Mouse (Mus musculus) forebrain, embryonic 12.5 days (tissue): ENCODE measurements at regions not wholly inside any gene's neighbourhood (a gene's known extent, or its start where the extent isn't known, plus 50 kb on each side); places are given as distances from the start of the nearest gene placed in this dataset.

Source experiments
- ATAC-seq: fragments of 200-750 bp; cut with Nextera tagmentation; 2 replicates; pipeline ENCODE4 v1.8.0; 2017; ENCODE audit warnings: moderate TSS enrichment; ENCODE audit not compliant: low FRiP score
- H3K27ac ChIP-seq: fragments of 300-500 bp; sonication (generic); 2 replicates; pipeline ENCODE4 v1.5.1; 2016; ENCODE audit warnings: mild to moderate bottlenecking
- H3K27me3 ChIP-seq: fragments of 300-500 bp; sonication (generic); 2 replicates; pipeline ENCODE4 v1.6.1; 2016; ENCODE audit warnings: mild to moderate bottlenecking
- H3K36me3 ChIP-seq: fragments of 300-500 bp; sonication (generic); replicated peaks from 2 replicates; pipeline ENCODE4 v1.6.1; 2016; ENCODE audit warnings: mild to moderate bottlenecking
- H3K4me1 ChIP-seq: fragments of 300-500 bp; sonication (generic); 2 replicates; pipeline ENCODE4 v1.6.1; 2016
- H3K4me2 ChIP-seq: fragments of 300-500 bp; sonication (generic); 2 replicates; pipeline ENCODE4 v1.6.1; 2016; ENCODE audit warnings: mild to moderate bottlenecking, moderate library complexity
- H3K4me3 ChIP-seq: fragments of 300-500 bp; sonication (generic); replicated peaks from 2 replicates; pipeline ENCODE4 v1.5.1; 2016; ENCODE audit warnings: mild to moderate bottlenecking
- H3K9ac ChIP-seq: fragments of 300-500 bp; sonication (generic); 2 replicates; pipeline ENCODE4 v1.6.1; 2016; ENCODE audit warnings: mild to moderate bottlenecking
- H3K9me3 ChIP-seq: fragments of 300-500 bp; sonication (generic); 2 replicates; pipeline ENCODE4 v1.6.1; 2016
- WGBS: fragments of 180-500 bp; shearing (Covaris S2); methylation state at CpG from one replicate; pipeline ENCODE4 v1.1.7; 2016; 5-methylcytosine and 5-hydroxymethylcytosine counted together

GRCm38 (mm10) chr1:153997201-153998181 lies 97.5 kb upstream of the Teddm2 start:
- ATAC-seq, result no peak

GRCm38 (mm10) chr1:153999776-154000175 lies 99.7 kb upstream of the Teddm2 start:
- H3K9me3 ChIP-seq, result no peaks in the 10 kb centered on the region
- H3K36me3 ChIP-seq, result no peaks in the 10 kb centered on the region
- no peak overlapping the region for H3K4me3 ChIP-seq
- H3K27ac ChIP-seq, result no peak overlapping the region
- no peaks in the 10 kb centered on the region for H3K27me3 ChIP-seq
- no peak for ATAC-seq
- H3K4me2 ChIP-seq, result no peak overlapping the region
- no peak overlapping the region for H3K9ac ChIP-seq
- 85% methylated on average over 6 of the region's 6 CpGs for WGBS
- H3K4me1 ChIP-seq, result peaks cover 5% of the 10 kb centered on the region

More at GRCm38 (mm10) chr1:153997201-153998181, 97.5 kb upstream of the Teddm2 start:
- 73% methylated on average over 15 of the region's 15 CpGs for WGBS
- no peak overlapping the region for H3K4me2 ChIP-seq
- H3K4me1 ChIP-seq, result peaks cover 5% of the 10 kb centered on the region
- no peak overlapping the region for H3K4me3 ChIP-seq
- no peaks in the 10 kb centered on the region for H3K36me3 ChIP-seq
- no peak overlapping the region for H3K27ac ChIP-seq
- H3K9me3 ChIP-seq, result 0 out of 2 replicates have a peak, but pooled peaks cover 7% of the 10 kb centered on the region
- H3K27me3 ChIP-seq, result no peaks in the 10 kb centered on the region
- H3K9ac ChIP-seq, result no peak overlapping the region

- no peak for ATAC-seq
- Histone ChIP-seq H3K9me3 (no peaks in the 10 kb centered on the region), H3K4me3 (no peak overlapping the region), H3K9ac (no peak overlapping the region), H3K27ac (no peak overlapping the region), H3K4me1 (no peaks in the 10 kb centered on the region), H3K36me3 (no peaks in the 10 kb centered on the region), H3K4me2 (no peak overlapping the region), H3K27me3 (no peaks in the 10 kb centered on the region)
- 86% methylated on average over 7 of the region's 7 CpGs for WGBS
These were observed 103.6 kb upstream of the Teddm2 start for GRCm38 (mm10) chr1:154003669-154004068.

GRCm38 (mm10) chr1:154004647-154005046 lies 104.6 kb upstream of the Teddm2 start:
- Histone ChIP-seq H3K4me2 (no peak overlapping the region), H3K36me3 (no peaks in the 10 kb centered on the region), H3K4me3 (no peak overlapping the region), H3K9ac (no peak overlapping the region), H3K27ac (no peak overlapping the region), H3K9me3 (no peaks in the 10 kb centered on the region), H3K27me3 (no peaks in the 10 kb centered on the region), H3K4me1 (no peaks in the 10 kb centered on the region)
- no peak for ATAC-seq
- 93% methylated on average over 4 of the region's 4 CpGs for WGBS

GRCm38 (mm10) chr1:154006055-154006454 lies 106.0 kb upstream of the Teddm2 start:
- Histone ChIP-seq H3K9me3 (no peaks in the 10 kb centered on the region), H3K4me3 (no peak overlapping the region), H3K4me2 (no peak overlapping the region), H3K9ac (no peak overlapping the region), H3K27ac (no peak overlapping the region), H3K27me3 (no peaks in the 10 kb centered on the region), H3K36me3 (no peaks in the 10 kb centered on the region), H3K4me1 (no peaks in the 10 kb centered on the region)
- no peak for ATAC-seq
- 93% methylated on average over 13 of the region's 13 CpGs for WGBS

- WGBS, result 97% methylated on average over 3 of the region's 3 CpGs
- no peak overlapping the region for H3K27ac ChIP-seq
- H3K4me2 ChIP-seq, result no peak overlapping the region
- H3K4me3 ChIP-seq, result no peak overlapping the region
- no peaks in the 10 kb centered on the region for H3K4me1 ChIP-seq
- no peaks in the 10 kb centered on the region for H3K27me3 ChIP-seq
- no peak for ATAC-seq
- H3K36me3 ChIP-seq, result no peaks in the 10 kb centered on the region
- no peak overlapping the region for H3K9ac ChIP-seq
- no peaks in the 10 kb centered on the region for H3K9me3 ChIP-seq
These were observed 107.4 kb upstream of the Teddm2 start for GRCm38 (mm10) chr1:154007440-154007839.

GRCm38 (mm10) chr1:154008593-154009310 lies 108.7 kb upstream of the Teddm2 start:
- no peak for ATAC-seq
- H3K4me2 ChIP-seq, result no peak overlapping the region

GRCm38 (mm10) chr1:154010681-154011080 lies 110.7 kb upstream of the Teddm2 start:
- 91% methylated on average over 4 of the region's 4 CpGs for WGBS
- Histone ChIP-seq H3K4me1 (no peaks in the 10 kb centered on the region), H3K27ac (no peak overlapping the region), H3K27me3 (no peaks in the 10 kb centered on the region), H3K4me2 (no peak overlapping the region), H3K9ac (no peak overlapping the region), H3K9me3 (no peaks in the 10 kb centered on the region), H3K4me3 (no peak overlapping the region), H3K36me3 (no peaks in the 10 kb centered on the region)
- ATAC-seq, result no peak

More at GRCm38 (mm10) chr1:154008593-154009310, 108.7 kb upstream of the Teddm2 start:
- no peaks in the 10 kb centered on the region for H3K27me3 ChIP-seq
- H3K9me3 ChIP-seq, result no peaks in the 10 kb centered on the region
- H3K36me3 ChIP-seq, result no peaks in the 10 kb centered on the region
- no peak overlapping the region for H3K4me3 ChIP-seq
- WGBS, result 93% methylated on average over 11 of the region's 11 CpGs
- no peak overlapping the region for H3K27ac ChIP-seq
- no peak overlapping the region for H3K9ac ChIP-seq
- no peaks in the 10 kb centered on the region for H3K4me1 ChIP-seq

- no peak overlapping the region for H3K9ac ChIP-seq
- H3K4me1 ChIP-seq, result no peaks in the 10 kb centered on the region
- WGBS, result 80% methylated on average over 2 of the region's 2 CpGs
- no peak overlapping the region for H3K4me2 ChIP-seq
- no peaks in the 10 kb centered on the region for H3K36me3 ChIP-seq
- H3K27ac ChIP-seq, result no peak overlapping the region
- no peaks in the 10 kb centered on the region for H3K27me3 ChIP-seq
- H3K4me3 ChIP-seq, result no peak overlapping the region
- no peak for ATAC-seq
- H3K9me3 ChIP-seq, result no peaks in the 10 kb centered on the region
These were observed 116.5 kb upstream of the Teddm2 start for GRCm38 (mm10) chr1:154016516-154016915.

GRCm38 (mm10) chr1:154018241-154018640 lies 118.2 kb upstream of the Teddm2 start:
- no peak overlapping the region for H3K9ac ChIP-seq
- H3K4me3 ChIP-seq, result no peak overlapping the region
- H3K4me1 ChIP-seq, result no peaks in the 10 kb centered on the region
- H3K9me3 ChIP-seq, result no peaks in the 10 kb centered on the region
- no peak overlapping the region for H3K27ac ChIP-seq
- H3K4me2 ChIP-seq, result no peak overlapping the region
- no peak for ATAC-seq
- no peaks in the 10 kb centered on the region for H3K36me3 ChIP-seq
- WGBS, result 84% methylated on average over 6 of the region's 6 CpGs
- no peaks in the 10 kb centered on the region for H3K27me3 ChIP-seq

- Histone ChIP-seq H3K4me1 (no peaks in the 10 kb centered on the region), H3K36me3 (no peaks in the 10 kb centered on the region), H3K9ac (no peak overlapping the region), H3K27ac (no peak overlapping the region), H3K27me3 (no peaks in the 10 kb centered on the region), H3K4me2 (no peak overlapping the region), H3K9me3 (no peaks in the 10 kb centered on the region), H3K4me3 (no peak overlapping the region)
- no peak for ATAC-seq
- 82% methylated on average over 3 of the region's 3 CpGs for WGBS
These were observed 124.3 kb upstream of the Teddm2 start for GRCm38 (mm10) chr1:154024301-154024700.

GRCm38 (mm10) chr1:154027303-154027702 lies 127.3 kb upstream of the Teddm2 start:
- no peak for ATAC-seq
- 92% methylated on average over 4 of the region's 4 CpGs for WGBS
- no peak overlapping the region for H3K4me3 ChIP-seq

More at GRCm38 (mm10) chr1:154027303-154027702, 127.3 kb upstream of the Teddm2 start:
- no peak overlapping the region for H3K9ac ChIP-seq
- no peaks in the 10 kb centered on the region for H3K36me3 ChIP-seq
- no peaks in the 10 kb centered on the region for H3K27me3 ChIP-seq
- no peak overlapping the region for H3K4me2 ChIP-seq
- H3K4me1 ChIP-seq, result no peaks in the 10 kb centered on the region
- no peaks in the 10 kb centered on the region for H3K9me3 ChIP-seq
- H3K27ac ChIP-seq, result no peak overlapping the region
